Mouse (Mus musculus): ENCODE results near the gene Fxyd3.

Gene Fxyd3

DNA sequence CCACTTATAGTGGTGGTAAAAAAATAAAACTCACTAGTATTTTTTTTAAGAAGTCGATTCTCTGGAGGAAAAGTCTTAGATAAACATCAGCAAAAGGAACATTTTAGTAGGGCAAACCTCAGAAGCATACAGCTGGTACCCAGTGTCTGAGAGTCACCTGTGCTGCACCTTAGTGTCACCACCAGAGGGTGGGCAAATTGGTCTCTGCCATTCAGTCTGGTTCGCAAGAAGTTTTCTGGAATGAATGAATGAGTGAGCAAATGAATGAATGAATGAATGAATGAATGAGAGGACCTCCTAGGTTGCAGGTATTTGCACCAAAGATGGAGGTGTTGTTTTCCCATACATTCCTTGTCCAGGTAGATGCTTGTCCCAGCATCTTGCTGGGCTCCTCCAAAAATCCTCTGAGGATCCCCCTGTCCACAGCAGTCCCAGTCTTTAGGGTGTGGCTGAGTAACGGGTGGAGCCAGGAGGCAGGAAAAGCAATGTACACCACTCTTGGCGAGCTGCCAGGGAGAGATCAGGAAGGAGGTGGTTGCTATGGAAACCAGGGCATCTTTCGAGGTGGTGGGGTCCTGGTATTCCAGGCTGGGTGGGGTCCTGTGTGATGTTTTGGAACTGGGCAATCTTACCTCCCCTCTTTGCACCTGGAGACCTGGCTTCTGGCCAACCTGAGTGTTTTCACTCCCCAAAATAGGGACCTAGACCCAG is 27.2 kb downstream of the Fxyd3 start:
- DNase-seq (ENCODE audit: low spot score), result no peak

DNA sequence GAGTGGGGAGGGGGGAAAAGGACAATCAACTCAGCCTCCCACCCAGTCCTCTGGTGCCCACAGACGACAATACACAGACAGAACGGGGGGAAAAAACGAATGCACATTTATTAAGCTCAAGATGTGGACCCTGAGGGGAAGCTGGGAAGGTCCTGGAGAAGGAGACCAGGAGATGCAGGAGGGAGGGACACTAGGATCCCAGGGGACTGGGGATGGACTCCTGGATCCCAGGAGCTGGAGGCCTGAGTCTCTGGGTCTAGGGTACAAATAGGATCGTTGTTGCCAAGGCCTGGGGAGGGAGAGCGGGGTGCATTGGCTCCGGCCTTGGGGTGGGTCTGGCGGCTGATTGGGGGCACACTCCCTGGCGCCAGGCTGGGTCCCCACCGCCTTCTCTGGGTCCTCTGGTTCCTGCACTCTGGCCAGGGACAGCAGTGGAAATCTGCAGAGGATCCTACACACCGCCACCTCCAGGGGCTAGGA is 34.0 kb downstream of the Fxyd3 start, which contains the start of gene Fxyd5:
Gene Fxyd5, minus strand, starts transcription at position 51 of the 480 bp plus-strand sequence.
- no peak for DNase-seq (ENCODE audit: low spot score)

DNA sequence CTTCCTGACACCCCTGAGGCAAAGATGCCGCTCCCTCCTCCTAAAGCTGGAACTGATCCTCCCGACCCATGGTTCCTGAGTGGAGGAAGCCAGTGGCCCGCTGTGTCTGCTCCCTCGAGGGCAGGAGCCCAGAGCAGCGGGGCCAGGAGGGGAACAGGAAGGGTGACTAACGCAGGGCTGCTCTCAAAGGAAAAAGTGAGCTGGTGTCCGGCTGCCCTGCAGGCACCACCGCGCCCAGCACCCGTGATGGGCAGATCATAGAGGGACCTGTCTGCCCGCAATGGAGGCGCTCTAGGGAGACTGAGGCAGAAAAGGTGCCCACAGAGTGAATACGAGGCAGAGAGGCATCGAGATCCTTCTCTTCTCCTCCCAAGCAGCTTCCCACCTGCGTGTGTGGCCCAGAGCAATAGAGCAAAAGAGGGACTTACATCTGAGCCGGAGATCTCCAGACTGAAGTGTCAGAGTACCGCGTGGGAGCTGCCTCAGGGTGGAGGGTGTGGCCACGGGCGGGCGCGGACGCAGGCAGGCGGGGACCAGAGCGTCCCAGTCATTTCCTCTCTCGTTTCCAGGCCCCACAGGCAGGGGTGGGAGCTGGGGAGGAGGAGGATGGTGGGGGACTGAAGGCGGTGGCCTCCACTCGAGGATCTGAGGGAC is 34.7 kb downstream of the Fxyd3 start:
- DNase-seq (ENCODE audit: low spot score), result peak; percentile 33

DNA sequence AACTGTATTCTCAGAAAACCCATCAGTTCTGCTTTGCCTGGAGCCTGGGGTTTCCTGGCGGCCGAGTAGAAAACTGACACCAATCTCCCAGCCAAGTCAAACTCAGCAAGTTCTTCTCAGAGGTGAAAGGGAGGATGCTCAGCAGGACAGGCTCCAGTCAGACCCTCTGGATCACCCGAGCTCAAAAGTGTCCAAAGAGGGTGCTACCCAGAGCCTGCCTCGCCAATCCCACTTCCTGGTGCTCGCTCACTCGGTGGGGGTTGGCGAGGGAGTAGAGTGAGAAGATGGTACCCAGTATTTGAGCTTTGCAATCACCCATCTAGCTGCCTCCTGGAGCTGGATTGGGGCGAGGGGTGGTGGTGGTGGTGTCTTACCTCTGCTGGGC is 35.5 kb downstream of the Fxyd3 start:
- no peak for DNase-seq (ENCODE audit: low spot score)

DNA sequence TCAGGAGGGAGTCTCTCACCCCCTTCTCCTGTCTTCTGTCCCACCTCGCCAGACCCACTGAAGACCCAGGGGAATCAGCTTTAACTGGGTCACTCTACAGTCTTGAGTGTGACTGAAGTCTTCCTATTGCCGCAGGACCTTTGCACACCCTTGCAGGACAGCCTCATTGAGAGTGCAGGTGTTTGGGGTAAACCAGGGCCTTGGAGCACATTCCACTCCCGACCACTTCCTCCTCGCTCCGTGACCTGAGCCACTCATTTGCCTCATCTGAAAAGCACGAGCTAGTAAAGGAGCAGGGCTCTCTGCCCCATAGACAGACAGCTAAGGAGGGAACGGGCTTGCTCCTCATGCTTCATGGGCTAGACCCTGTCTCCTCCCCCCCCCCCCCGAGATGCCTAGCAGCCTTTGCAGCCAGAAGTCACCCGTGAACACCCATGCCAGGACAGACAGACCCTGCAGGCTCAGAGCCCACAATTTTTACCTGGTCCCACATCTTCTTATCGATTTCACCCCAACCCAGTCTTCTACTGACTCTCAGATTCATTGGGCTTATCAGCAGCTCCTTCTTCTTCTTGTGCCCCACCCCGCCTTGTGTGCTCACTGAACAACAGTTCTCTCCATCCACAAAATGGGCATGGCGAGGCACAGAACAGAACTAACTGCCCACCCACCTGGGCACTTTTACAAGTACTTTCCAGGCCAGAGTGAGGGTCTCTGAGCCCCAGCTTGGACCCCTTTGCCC is 36.1 kb downstream of the Fxyd3 start:
- DNase-seq (ENCODE audit: low spot score), result no peak

DNA sequence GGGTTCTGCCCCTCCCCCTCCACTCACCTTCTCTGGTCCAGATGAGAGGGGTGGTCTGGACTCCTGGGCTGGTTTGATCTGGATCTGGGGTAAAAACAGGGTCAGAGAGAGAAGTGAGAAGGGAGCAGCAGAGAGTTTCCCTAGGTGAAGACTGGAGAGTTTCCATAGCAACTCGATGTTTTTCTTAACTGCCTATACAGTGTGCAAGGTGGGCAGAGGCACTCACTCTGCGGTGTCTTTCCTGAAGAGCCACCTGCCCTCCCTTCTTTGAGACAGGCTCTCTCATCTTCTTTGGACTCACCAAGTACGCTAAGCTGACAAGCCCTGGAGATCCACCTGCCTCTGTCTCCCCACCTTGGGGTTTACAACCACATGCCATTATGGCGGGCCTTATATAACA is 37.5 kb downstream of the Fxyd3 start:
- DNase-seq (ENCODE audit: low spot score), result no peak

DNA sequence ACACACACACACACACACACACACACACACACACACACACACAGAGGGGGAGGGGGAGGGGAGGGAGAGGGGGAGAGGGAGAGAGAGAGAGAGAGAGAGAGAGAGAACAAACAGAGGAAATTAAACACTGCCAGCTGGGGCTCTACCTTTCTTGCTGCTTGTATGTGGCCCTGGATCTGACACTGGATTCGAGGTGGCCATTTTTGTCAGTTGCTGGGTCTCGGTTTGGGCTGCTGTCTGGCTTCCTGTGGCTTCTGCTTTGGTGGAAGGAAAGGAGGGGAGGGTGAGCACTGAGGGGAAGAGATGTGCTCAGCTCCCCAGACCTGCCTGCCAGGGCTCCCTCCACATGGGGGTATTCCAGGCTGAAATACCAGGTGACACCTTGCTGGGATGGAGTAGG is 38.8 kb downstream of the Fxyd3 start:
- no peak for DNase-seq (ENCODE audit: low spot score)

DNA sequence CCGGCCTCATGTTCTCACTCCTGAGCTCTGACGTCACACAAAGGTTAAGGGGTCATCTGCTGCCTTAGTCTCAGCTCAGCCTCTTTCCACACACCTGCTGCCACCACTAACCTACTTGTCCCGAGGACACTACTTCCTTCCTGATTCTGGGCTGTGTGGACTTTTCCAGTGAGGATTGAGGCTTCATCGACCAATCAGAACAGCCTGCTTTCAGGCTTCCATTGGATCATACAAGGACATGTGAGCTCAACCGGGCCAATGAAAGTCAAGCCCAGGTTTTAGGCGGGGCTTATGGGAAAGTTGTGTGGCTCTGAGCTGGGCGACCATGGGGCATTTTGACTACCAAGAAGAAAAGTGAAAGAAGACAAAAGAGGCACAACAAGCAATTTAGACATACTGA is 39.6 kb downstream of the Fxyd3 start:
- DNase-seq (ENCODE audit: low spot score), result no peak

DNA sequence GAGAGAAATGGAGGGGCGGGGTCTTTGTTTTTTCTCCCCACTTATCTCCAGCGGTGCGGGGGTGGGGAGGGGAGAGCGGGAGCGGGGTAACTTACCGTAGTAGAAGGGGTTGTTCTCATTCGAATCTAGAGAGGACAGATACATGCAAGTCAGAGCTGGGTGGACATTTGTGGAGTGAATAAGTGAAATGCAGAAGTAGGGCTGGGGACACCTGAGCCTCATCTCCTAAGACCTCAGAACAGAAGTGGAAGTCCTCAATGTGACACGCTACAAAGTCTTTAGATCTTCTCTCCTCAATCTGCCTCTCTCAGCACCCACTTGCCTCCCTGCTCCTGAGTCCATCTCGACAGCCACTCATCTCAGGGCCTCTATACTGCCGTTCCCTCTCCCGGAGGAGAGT is 41.2 kb downstream of the Fxyd3 start:
- DNase-seq (ENCODE audit: low spot score), result no peak

DNA sequence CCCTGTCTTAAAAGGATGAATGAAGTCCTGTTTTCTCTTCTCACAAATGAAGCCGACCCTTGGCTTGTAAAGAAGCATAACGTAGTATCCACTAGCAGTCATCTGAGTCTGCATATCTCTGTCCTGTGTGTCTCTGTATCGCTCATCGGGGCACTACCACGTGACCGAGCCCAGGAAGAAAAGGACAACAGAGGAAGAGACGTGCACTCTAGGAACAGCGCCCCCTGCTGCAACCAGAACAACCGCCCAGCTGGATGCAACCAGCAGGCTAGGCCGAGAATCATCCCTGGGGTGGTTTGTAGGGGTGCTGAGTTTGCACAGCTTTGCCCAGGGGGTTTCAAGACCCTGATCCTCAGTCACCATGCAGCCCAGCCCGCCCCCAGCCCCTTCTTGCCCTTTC is 41.7 kb downstream of the Fxyd3 start:
- DNase-seq (ENCODE audit: low spot score), result no peak

DNA sequence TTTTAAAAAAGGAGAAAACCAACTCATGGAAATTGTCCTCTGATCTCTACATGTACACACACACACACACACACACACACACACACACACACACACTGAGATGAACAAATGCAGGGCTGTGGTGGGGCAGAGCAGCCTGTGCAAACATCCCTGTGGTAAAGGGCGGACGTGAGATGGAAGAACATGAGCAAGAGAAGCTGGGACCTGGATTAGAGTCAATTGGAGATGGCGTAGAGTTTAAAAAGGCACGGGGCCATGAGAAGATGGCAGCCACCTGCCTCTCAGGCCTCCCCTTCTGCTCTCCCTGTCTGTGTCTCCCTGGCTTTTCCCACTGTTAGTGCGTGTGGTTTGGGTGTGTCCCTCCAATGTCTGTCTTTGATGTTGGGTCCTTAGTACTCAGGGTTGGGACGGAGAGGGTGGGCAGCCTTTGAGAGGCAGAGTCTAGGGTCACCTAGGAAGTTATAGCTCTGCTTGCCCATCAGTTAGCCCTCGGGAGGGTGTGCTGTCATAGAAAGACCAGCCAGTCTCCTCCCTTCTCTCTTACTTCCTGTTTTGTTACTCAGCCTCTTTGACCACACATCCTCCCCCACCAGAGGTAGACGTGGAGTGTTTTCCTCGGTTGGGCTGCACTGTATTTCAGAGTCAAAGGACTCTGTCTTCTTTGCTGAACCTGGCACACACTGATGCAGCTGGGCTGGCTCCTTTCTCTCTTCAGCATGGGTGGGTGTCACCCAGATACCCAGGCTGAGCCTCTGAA is 42.9 kb downstream of the Fxyd3 start:
- no peak for DNase-seq (ENCODE audit: low spot score)

DNA sequence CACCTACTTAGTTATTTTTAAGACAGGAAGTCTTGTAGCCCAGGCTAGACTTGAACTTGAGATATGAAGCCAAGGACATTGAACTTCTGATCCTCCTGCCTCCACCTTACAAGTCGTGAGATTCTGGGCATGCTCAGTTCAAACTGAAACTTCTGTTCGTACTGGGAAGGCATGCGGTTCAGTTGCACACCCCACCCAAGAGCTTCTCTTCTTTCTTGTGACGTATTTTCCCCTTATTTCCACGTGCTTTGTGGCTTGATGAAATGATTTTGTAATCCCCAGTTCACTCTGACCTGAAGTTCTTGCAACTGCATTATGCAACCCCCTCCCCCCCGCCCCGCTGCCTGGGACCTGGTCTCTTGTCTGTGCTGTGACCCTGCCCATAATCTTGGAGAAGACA is 44.8 kb downstream of the Fxyd3 start:
- no peak for DNase-seq (ENCODE audit: low spot score)

DNA sequence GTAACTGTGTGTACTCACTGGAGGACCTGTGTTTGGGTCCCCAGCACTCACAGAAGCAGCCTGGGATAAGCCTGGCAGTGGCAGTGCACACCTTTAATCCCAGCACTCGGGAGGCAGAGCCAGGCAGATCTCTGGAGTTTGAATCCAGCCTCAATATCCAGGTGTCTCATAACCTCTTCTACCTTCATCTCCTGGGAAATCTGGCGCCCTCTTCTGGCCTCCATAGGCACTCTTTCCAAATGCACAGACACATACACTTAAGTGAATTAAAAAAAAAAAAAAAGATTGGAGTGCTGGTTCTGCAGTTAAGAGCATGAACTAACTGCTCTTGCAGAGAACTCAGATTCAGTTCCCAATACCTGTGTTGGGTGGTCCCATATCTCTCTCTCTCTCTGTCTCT is 45.8 kb downstream of the Fxyd3 start:
- no peak for DNase-seq (ENCODE audit: low spot score)

DNA sequence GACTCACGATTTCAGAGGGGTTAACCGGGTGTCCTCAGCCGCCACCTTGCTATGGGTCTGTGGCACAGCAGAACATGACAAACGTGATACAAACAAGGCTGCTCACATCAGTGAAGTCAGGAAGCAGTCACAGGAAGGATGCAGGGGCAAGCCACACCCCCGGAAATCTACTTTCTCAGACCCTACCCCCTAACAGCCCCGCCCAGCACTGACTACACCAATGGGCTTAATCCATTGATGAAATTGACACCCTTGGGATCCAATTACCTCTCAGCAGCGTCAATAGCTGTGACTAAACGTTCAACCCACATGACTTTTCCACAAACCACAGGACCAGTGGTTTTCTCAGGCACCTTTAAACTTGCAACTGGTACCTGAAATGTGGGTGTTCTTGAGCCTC is 47.9 kb downstream of the Fxyd3 start:
- DNase-seq (ENCODE audit: low spot score), result no peak
